9 mouse cellular contexts compared by ENCODE assay signal in genomic region chr14:73776066-73776465, GRCm38 (mm10).
DNase-seq lines count a peak whose midpoint lies in the region; ATAC-seq and TF ChIP-seq lines count a peak whose summit lies in the region.
"Had no signal": no experiment of that assay in that cellular context is flagged by ENCODE, and none has a peak within 500 bp of the region (broad histone marks: within the 10 kb centered on the region; RNA-seq: fewer than 3 reads in every experiment).

No protein-coding gene starts in this region.

- H3K4me2 ChIP-seq in forebrain, embryonic 12.5 days = no peak overlapping the region
- H3K4me2 ChIP-seq in limb, embryonic 11.5 days (ENCODE audit: low read depth, severe bottlenecking) = no peak overlapping the region
- no peak overlapping the region for H3K4me2 ChIP-seq in neural tube, embryonic 12.5 days (replicated peaks)
- H3K4me2 ChIP-seq: liver, embryonic 15.5 days had no signal

- H3K9ac ChIP-seq in forebrain, embryonic 12.5 days = no peak overlapping the region
- no peak overlapping the region for H3K9ac ChIP-seq in limb, embryonic 11.5 days (ENCODE audit: low read length)
- H3K9ac ChIP-seq in neural tube, embryonic 12.5 days = no peak overlapping the region
- H3K9ac ChIP-seq: liver, embryonic 15.5 days had no signal

- peak; percentile 67 for ATAC-seq in forebrain, embryonic 12.5 days (ENCODE audit: low FRiP score)
- no peak for ATAC-seq in limb, embryonic 11.5 days (ENCODE audit: insufficient number of reproducible peaks, low FRiP score, low TSS enrichment, low read depth)
- peak; percentile 85 for ATAC-seq in neural tube, embryonic 12.5 days (ENCODE audit: low FRiP score, low read depth)
- ATAC-seq in erythroid progenitor cell, adult 5-6 weeks (replicated peaks; ENCODE audit: low FRiP score, poor library complexity, severe bottlenecking) = no peak

- H3K4me3 ChIP-seq in spleen, adult 2 months (ENCODE audit: extremely low read depth, insufficient read depth, insufficient read length) = no peak overlapping the region
- H3K4me3 ChIP-seq in forebrain, embryonic 12.5 days (replicated peaks) = no peak overlapping the region
- H3K4me3 ChIP-seq in limb, embryonic 11.5 days (ENCODE audit: low read depth, low read length) = no peak overlapping the region
- no peak overlapping the region for H3K4me3 ChIP-seq in neural tube, embryonic 12.5 days
- H3K4me3 ChIP-seq: liver, embryonic 15.5 days had no signal

- no peaks in the 10 kb centered on the region for H3K9me3 ChIP-seq in forebrain, embryonic 12.5 days
- H3K9me3 ChIP-seq in limb, embryonic 11.5 days (ENCODE audit: control insufficient read depth, low read length) = no peaks in the 10 kb centered on the region
- no peaks in the 10 kb centered on the region for H3K9me3 ChIP-seq in neural tube, embryonic 12.5 days
- H3K9me3 ChIP-seq: liver, embryonic 15.5 days had no signal

- peak; percentile 1 to 6 for DNase-seq in spleen, adult 2 months (ENCODE audit: low read depth in 1 of 2, low spot score in 2 of 2)
- DNase-seq in spleen, adult 12 weeks (ENCODE audit: low spot score) = no peak
- DNase-seq in brain, embryonic 18.5 days (ENCODE audit: low read depth, low spot score) = peak; percentile 14
- DNase-seq in kidney, adult 9 months = peak; percentile 66
- DNase-seq in limb, embryonic 11.5 days (ENCODE audit: low spot score) = peak; percentile 60

- no peaks in the 10 kb centered on the region for H3K36me3 ChIP-seq in spleen, adult 2 months (ENCODE audit: control insufficient read depth, insufficient read depth, low read length)
- no peaks in the 10 kb centered on the region for H3K36me3 ChIP-seq in forebrain, embryonic 12.5 days (replicated peaks)
- no peaks in the 10 kb centered on the region for H3K36me3 ChIP-seq in limb, embryonic 11.5 days (ENCODE audit: control insufficient read depth, insufficient read depth, low read length)
- no peaks in the 10 kb centered on the region for H3K36me3 ChIP-seq in neural tube, embryonic 12.5 days
- H3K36me3 ChIP-seq: liver, embryonic 15.5 days had no signal

- no peaks in the 10 kb centered on the region for H3K4me1 ChIP-seq in spleen, adult 2 months (ENCODE audit: control insufficient read depth, insufficient read depth, insufficient read length)
- H3K4me1 ChIP-seq in forebrain, embryonic 12.5 days = no peaks in the 10 kb centered on the region
- H3K4me1 ChIP-seq in limb, embryonic 11.5 days (ENCODE audit: control insufficient read depth, insufficient read depth, low read length) = no peaks in the 10 kb centered on the region
- H3K4me1 ChIP-seq in neural tube, embryonic 12.5 days = no peaks in the 10 kb centered on the region
- H3K4me1 ChIP-seq: liver, embryonic 15.5 days had no signal

- no peak for TF ChIP-seq POLR2A in spleen, adult 2 months (IDR thresholded peaks at IDR 0.05; ENCODE audit: low read depth, low read length)

- peak; percentile 14; the same call in 1 of the 2 replicates for TF ChIP-seq CTCF in spleen, adult 2 months (IDR thresholded peaks at IDR 0.05; ENCODE audit: extremely low read depth, insufficient read depth, insufficient read length, insufficient replicate concordance)

- 19% methylated on average over 1 of the region's 1 CpGs for WGBS in spleen, adult 2 months
- WGBS in forebrain, embryonic 12.5 days = 7% methylated on average over 1 of the region's 1 CpGs
- WGBS in limb, embryonic 11.5 days = 26% methylated on average over 1 of the region's 1 CpGs
- 13% methylated on average over 1 of the region's 1 CpGs for WGBS in neural tube, embryonic 12.5 days

- H3K27me3 ChIP-seq in spleen, adult 2 months (ENCODE audit: control insufficient read depth, insufficient read depth, low read length) = no peaks in the 10 kb centered on the region
- no peaks in the 10 kb centered on the region for H3K27me3 ChIP-seq in forebrain, embryonic 12.5 days
- H3K27me3 ChIP-seq in limb, embryonic 11.5 days (ENCODE audit: control insufficient read depth, insufficient read depth, low read length) = no peaks in the 10 kb centered on the region
- no peaks in the 10 kb centered on the region for H3K27me3 ChIP-seq in neural tube, embryonic 12.5 days (replicated peaks)
- H3K27me3 ChIP-seq: liver, embryonic 15.5 days had no signal

- H3K27ac ChIP-seq in spleen, adult 2 months (ENCODE audit: insufficient read depth, low read length) = no peak overlapping the region
- H3K27ac ChIP-seq in forebrain, embryonic 12.5 days = no peak overlapping the region
- no peak overlapping the region for H3K27ac ChIP-seq in limb, embryonic 11.5 days (replicated peaks; ENCODE audit: low read depth, low read length)
- no peak overlapping the region for H3K27ac ChIP-seq in neural tube, embryonic 12.5 days
- H3K27ac ChIP-seq: liver, embryonic 15.5 days had no signal

Comparison
In these comparisons a context has a peak if more than half of its experiments do, and no peak if none do; other contexts are left out.
1. ATAC-seq: peak in forebrain, embryonic 12.5 days (single experiment) and neural tube, embryonic 12.5 days (single experiment); none in limb, embryonic 11.5 days (single experiment) and erythroid progenitor cell, adult 5-6 weeks (single experiment).